Mouse (Mus musculus): Measurements from ENCODE around the gene Vmn1r210. TPM values are rescaled to one million over a fixed set of nuclear protein-coding genes. Genes with fewer than 3 reads are reported as not detected.
"Not testable (repeated sequence)": the region's sequence is repeated elsewhere in the genome, so short reads cannot be mapped to it uniquely, and the experiment has no call there.

The Vmn1r210 gene
- not detected for total RNA-seq (2021)
- long read RNA-seq, experiment 1 = 0 reads
- long read RNA-seq, experiment 2 = 0 reads

- no peak for DNase-seq
- intact Hi-C loops (cut with DNase I) = no loop called here
Observed at GRCm38 (mm10) chr13:22831248-22831647, at the start of gene Vmn1r210. Vmn1r210 (minus strand) TSS chr13:22831348.

GRCm38 (mm10) chr13:22879257-22879656 is 48.1 kb upstream of the Vmn1r210 start:
- intact Hi-C loops (cut with DNase I) = no loop called here

GRCm38 (mm10) chr13:22857461-22857860 is 26.3 kb upstream of the Vmn1r210 start, which contains the start of gene Vmn1r211:
Vmn1r211 (minus strand) TSS chr13:22857561.
- intact Hi-C loops (cut with DNase I) = no loop called here
- DNase-seq = no peak

More at GRCm38 (mm10) chr13:22879257-22879656, 48.1 kb upstream of the Vmn1r210 start:
- DNase-seq = no peak

- intact Hi-C loops (cut with DNase I) = no loop called here
Observed at GRCm38 (mm10) chr13:22854760-22855159, 23.6 kb upstream of the Vmn1r210 start.

GRCm38 (mm10) chr13:22846798-22847197 is 15.7 kb upstream of the Vmn1r210 start:
- no peak for DNase-seq
- intact Hi-C loops (cut with DNase I) = no loop called here

More at GRCm38 (mm10) chr13:22854760-22855159, 23.6 kb upstream of the Vmn1r210 start:
- DNase-seq = no peak

GRCm38 (mm10) chr13:22844304-22844703 is 13.2 kb upstream of the Vmn1r210 start:
- intact Hi-C loops (cut with DNase I); DNase-seq: not testable (repeated sequence)

GRCm38 (mm10) chr13:22829395-22829794 is 1.8 kb downstream of the Vmn1r210 start:
- intact Hi-C loops (cut with DNase I); DNase-seq: not testable (repeated sequence)

GRCm38 (mm10) chr13:22821601-22822000 is 9.5 kb downstream of the Vmn1r210 start:
- DNase-seq; intact Hi-C loops (cut with DNase I): not testable (repeated sequence)

GRCm38 (mm10) chr13:22809582-22809981 is 21.6 kb downstream of the Vmn1r210 start, which contains the start of gene Vmn1r209:
Vmn1r209 (minus strand) TSS chr13:22809682.
- DNase-seq; intact Hi-C loops (cut with DNase I): not testable (repeated sequence)

- intact Hi-C loops (cut with DNase I); DNase-seq: not testable (repeated sequence)
Observed at GRCm38 (mm10) chr13:22788096-22788495, 43.1 kb downstream of the Vmn1r210 start.

GRCm38 (mm10) chr13:22784159-22784558 is 47.0 kb downstream of the Vmn1r210 start:
- DNase-seq; intact Hi-C loops (cut with DNase I): not testable (repeated sequence)

GRCm38 (mm10) chr13:22777300-22777699 is 53.8 kb downstream of the Vmn1r210 start, which contains the start of gene Vmn1r208:
Vmn1r208 (minus strand) TSS chr13:22777400.
- intact Hi-C loops (cut with DNase I); DNase-seq: not testable (repeated sequence)

Other genes with a start within 250 kb of the Vmn1r210 start
- gene Vmn1r205, start 238.3 kb downstream of the Vmn1r210 start, total RNA-seq (2021) = not detected
- gene Vmn1r206, start 207.1 kb downstream of the Vmn1r210 start, total RNA-seq (2021) = not detected
- not detected for gene Vmn1r207-ps, start 101.7 kb downstream of the Vmn1r210 start, total RNA-seq (2021)
- gene Vmn1r208, start 53.9 kb downstream of the Vmn1r210 start, total RNA-seq (2021) = not detected
- gene Vmn1r209, start 21.7 kb downstream of the Vmn1r210 start, total RNA-seq (2021) = not detected
- not detected for gene Vmn1r211, start 26.2 kb upstream of the Vmn1r210 start, total RNA-seq (2021)
- gene Vmn1r212, start 52.9 kb upstream of the Vmn1r210 start, total RNA-seq (2021) = not detected
- not detected for gene Vmn1r213, start 176.3 kb upstream of the Vmn1r210 start, total RNA-seq (2021)
- not detected for gene Vmn1r214, start 199.1 kb upstream of the Vmn1r210 start, total RNA-seq (2021)
- gene Vmn1r215, start 236.7 kb upstream of the Vmn1r210 start, total RNA-seq (2021) = not detected

Measured in gastrocnemius, postnatal 36 days (tissue).